Mouse (Mus musculus) lung, postnatal 25 days (tissue): ENCODE results near the gene Pcif1.
"Not testable (repeated sequence)": the region's sequence is repeated elsewhere in the genome, so short reads cannot be mapped to it uniquely, and the experiment has no call there.

Experiments used
- DNase-seq: peaks from one replicate; pipeline ENCODE4 v3.0.0; 2022; ENCODE audit warnings: low spot score

The Pcif1 gene

DNA sequence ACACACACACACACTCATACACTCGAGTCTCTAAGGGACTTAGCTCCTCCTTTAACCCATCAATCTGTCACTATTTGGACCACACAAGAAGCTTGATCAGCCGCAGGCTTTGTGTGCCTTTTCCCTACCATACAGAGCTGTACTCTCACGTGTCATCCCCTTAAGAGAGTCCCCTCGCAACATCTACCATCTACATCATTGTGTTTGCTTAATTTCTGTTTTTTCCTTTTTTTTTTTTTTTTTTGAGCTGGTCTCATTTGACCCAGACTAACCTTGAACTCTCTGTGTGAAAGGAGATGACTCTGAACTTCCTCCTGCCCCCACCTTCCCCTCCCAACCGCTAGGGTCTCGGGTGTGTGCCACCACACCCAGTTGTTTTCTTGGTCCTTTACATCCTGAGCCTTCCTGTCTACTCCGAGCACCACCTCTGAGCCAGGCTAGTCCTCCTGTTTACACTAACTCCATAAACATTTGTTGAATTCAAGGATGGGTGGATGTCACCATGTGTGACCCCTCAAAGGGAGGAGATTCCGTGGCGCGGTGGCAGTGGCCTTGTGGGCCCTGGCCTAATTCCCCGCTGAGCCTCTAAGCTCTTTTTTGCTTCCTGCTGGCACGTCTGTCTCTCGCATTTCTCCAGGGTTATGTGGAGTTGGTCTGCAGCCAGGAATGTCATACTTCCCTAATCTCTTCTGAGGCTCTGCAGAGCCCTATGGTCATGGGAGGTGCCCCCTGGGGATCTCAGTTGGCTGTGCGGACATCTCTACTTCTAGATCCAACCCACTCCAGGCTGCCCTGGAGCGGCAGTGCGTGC is 12.2 kb upstream of the Pcif1 start:
- DNase-seq: peak; percentile 91

DNA sequence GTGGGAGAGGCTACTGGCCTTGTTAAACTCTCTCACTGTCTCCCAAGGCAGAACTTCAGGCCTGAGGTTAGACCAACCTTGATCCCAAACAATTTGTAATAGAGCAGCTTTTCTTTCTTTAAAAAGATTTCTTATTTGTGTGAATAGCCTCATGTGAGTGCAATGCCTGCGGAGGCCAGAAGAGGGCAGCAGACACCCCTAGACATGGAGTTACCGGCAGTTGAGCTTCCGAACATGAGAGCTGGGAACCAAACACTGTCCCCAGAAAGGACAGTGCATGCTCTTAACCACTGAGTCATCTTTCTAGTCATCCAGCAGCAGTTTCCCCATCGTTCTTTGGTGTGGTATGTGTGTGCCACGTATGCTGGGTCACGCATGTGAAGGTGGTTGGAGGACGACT is 11.5 kb upstream of the Pcif1 start:
- DNase-seq: no peak

DNA sequence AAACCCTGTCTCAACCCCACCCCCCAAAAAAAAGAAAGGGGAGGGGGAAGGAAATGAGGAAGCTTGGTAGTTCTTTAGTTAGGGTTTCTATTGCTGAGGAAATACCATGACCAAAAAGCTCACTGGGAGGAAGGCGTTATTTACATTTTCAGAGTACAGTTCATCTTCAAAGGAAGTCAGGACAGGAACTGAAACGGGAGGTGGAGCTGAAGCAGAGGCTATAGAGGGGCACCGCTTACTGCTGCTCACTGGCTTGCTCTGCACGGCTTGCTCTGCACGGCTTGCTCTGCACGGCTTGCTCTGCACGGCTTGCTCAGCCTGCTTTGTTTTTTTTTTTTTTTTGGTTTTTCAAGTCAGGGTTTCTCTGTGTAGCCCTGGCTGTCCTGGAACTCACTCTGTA is 10.6 kb upstream of the Pcif1 start:
- DNase-seq: peak; percentile 70

DNA sequence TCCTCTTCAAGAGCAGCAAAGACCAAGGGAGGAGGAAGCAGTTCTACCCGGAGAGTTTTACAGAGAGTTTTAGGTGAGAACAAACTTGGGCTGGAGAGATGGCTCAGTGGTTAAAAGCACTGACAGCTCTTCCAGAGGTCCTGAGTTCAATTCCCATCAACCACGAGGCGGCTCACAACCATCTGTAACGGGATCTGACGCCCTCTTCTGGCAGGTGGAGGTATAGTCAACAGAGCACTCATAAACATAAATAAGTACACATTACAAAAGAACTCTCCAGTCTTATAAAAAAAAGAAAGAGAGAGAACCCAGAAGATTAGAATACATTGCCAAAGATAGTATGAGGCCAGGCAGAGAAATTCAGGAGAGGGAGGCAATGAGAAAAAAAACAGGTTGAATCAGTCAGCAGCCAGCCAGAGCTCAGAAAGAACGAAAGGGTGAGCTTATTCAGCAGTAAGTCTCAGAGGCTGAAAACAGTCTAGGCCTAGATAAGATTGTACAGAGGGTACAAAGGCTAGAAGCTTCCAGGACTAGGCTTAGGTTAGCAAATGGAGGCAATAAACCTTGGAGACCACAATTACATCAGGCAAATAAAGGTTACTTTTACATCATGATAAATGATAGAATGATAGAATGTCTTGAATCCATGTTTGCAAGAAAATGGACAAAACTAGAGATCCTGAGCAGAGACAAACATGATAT is 7.4 kb upstream of the Pcif1 start:
- DNase-seq: no peak

DNA sequence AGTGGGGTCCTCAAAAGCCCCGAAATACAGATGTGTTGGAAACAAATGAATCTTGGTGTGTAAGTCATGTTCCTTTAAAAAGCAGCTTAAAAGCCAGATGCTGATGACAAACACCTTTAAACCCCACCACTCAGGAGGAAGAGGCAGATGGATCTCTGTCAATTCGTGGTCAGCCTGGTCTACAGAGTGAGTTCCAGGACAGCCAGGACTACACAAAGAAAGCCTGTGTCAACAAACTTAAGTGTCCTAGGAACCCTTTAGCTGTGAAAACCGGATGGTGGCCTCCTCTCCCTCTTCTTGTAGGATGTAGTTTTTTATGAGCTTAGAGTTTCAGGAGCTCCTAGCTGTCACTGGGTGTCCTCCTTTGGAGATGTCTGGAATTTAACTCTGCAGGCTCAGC is 5.5 kb upstream of the Pcif1 start:
- DNase-seq: no peak

DNA sequence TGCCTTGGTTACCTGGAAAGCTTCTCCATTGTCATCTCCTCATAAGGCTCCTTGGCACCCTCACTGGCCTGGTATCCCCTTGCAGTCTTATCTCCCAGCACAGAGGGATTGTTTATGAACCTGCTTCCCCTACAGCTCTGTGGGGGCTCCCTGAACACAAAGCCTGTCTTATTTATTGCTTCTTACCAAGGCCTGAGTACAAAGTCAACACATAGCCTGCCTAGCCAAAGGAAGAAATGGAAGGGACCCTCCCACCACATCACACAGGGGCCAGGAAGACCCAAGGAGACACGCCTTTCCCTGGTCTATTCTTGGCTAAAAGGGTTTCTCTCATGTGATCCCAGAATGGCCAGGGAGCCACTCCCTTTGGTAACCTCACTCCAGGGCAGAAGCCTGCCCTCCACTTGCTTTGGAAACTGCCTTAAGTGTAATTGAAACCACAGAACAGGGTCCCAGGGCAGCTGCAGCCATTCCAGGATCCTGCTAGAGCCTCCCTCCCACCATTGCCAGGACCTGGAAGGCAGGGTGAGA is 4.8 kb upstream of the Pcif1 start:
- DNase-seq: peak; percentile 88

DNA sequence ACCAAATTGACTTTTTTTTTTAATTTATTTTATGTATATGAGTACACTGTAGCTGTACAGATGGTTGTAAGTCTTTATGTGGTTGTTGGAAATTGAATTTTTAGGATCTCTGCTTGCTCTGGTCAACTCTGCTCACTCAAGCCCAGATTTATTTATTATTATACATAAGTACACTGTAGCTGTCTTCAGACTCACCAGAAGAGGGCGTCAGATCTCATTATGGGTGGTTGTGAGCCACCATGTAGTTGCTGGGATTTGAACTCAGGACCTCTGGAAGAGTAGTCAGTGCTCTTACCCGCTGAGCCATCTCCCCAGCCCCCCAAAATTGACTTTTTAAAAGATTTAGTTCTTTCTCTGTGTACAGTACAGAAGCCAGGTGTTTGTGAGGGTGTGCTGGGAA is 3.5 kb upstream of the Pcif1 start:
- DNase-seq: not testable (repeated sequence)

DNA sequence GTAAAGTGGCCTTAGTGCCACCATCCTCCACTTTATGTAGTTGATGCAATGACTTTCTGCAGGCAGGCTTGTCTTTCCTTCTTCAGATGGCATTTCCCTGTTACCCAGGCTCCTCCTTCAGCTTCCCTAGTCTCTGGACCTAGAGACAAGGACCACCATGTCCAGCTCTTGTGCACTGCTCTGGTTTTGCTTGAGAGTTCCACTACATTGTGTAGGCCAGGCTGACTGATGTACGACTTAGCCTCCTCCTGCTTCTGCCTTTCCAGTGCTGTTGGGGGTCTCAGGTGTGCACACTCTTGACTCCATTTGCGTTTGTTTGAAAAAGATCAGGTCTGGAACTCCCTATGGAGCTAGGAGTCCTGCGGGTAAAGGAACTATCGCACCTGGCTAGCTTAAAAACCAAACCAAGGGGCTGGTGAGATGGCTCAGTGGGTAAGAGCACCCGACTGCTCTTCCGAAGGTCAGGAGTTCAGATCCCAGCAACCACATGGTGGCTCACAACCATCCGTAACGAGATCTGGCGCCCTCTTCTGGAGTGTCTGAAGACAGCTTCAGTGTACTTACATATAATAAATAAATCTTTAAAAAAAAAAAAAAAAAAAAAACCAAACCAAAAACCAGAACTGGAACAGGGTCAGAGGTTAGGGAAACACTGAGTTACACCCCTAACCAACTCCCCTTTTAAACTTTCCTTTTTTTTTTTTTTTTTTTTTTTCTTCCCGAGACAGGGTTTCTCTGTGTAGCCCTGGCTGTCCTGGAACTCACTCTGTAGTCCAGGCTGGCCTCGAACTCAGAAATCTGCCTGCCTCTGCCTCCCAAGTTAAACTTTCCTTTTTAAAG is 1.5 kb upstream of the Pcif1 start:
- DNase-seq: not testable (repeated sequence)

DNA sequence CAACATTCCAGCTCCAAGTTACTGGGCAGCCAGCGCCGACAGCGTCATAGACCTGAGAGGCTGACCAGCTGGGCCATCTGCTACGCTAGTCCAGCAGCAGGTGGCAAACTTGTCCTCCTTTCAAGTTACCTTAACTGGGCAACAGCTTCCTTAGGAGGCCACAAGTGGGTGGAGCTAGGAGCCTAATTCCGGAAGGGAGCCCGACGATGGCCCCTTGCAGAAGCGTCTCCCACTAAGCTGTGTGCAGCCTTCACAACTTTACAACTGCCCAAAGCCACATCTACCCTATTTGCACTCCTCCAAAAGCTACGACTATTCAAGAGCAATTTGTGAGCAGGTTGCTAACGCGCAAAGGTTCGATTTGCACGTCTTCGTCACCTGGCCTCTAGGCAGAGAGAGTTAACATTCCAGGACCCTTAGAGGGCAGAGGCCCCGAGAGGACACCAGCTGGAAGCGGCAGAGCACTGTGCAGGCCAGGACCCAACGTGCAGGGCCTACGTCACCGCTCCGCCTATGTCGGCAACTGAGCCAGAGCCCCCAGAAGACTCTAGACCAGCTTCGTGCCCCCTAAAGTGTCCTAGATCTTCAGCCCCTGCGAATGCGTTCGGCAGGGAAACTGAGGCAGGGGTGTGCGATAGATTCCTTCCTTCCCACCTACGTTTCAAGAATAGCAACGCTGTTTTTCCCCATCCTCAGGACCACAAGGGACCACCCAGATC is 436 bp upstream of the Pcif1 start:
- DNase-seq: peak; percentile 79

DNA sequence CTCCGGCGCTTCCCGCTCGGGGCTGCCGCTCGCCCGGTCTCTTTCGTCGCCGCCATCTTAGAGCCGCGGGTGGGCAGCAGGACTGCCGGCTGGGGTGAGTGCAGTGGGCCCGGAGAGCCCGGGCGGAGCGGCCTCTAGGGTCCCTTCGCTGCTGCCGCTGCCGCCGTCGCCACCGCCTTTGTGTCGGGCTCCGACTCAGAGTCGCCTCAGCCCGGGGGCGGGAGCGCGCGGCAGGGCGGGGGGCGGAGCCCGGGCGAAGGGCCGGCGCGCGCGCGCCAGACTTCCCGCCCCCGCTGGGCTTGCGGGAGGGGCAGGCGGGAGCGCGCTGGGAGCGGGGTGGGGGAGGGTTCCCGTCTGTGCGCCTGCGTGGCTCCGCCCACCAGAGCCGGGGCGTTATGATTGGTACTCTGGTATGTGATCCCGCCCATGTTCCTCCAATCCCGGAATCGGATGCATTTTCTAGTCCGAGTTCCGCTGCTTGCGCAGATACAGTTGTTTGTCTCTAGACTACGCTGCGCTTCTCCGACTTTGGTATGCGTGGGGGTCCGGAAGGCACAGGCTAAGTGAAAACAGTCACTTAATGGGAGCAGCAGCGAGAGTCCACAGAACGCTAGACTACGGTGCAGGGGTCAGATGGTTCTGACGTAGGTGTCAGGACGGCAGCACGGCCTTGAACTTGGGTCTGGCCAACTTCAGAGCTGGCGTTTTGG is 619 bp downstream of the Pcif1 start:
- peak; percentile 95 for DNase-seq

DNA sequence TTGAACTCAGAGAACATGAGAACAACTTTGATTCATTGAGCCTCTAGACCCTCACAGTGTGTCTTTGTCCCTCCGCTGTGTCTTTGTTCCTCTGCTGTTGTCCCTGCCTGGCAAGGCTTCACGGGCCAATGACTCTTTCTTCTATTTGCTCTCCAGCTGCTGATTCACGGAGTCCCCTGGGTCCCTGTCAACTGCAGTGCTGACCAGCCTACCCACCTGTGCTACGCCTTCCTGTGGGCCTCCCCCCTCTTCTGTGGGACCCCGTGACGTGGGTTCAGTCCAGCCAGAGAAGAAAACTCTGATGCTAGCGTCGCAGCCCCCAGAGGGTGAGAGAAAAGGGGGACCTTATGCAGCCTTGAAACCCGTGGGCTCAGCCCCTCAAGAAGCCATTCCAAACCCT is 3.5 kb downstream of the Pcif1 start:
- no peak for DNase-seq

DNA sequence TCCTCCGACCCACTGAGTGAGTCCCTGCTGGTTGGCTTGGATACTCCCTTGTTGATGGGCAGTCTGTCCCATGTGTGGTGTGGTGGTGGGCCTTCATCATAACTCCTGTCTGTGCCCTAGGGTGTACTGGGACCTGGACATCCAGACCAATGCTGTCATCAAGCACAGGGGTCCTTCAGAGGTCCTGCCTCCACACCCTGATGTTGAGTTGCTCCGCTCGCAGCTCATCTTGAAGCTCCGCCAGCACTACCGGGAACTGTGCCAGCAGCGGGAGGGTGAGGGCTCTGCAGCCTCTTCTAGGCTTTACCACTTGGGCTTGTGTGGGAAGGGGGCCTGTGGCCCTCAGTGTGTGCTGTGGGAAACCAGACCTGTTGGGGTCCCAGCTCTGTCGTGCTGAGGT is 6.7 kb downstream of the Pcif1 start:
- DNase-seq: peak; percentile 37

DNA sequence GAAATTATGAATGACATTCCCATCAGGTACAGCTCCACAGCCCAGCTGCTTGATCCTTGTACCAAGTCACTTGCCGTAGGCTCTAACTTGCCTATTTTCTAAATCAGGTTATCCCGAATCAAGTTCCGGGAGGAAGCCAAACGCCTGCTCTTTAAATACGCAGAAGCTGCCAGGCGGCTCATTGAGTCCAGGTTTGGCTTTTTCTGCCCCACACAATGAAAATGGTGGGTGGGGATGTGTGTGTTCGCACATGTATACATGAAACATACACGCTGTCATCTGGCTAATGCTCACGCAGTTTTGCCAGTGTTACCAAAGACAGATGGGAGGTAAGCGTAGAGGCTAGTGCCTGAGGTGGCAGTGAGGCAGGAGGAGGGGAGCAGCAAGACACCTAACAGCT is 7.5 kb downstream of the Pcif1 start:
- no peak for DNase-seq

DNA sequence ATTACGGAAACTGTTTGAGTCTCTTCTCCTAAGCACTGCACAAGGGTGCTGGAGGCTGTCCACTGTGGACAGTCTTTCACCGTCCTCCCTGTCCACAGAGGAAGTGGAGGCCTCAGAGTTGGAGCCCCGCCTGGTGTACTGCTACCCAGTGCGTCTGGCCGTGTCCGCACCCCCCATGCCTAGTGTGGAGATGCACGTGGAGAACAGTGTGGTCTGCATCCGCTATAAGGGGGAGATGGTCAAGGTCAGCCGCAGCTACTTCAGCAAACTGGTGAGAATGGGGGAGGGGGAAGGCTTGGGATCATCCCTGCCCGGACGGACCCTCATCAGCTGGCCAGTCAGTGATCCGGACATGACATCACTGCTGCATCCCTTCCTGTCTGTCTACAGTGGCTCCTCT is 9.9 kb downstream of the Pcif1 start:
- DNase-seq: no peak

DNA sequence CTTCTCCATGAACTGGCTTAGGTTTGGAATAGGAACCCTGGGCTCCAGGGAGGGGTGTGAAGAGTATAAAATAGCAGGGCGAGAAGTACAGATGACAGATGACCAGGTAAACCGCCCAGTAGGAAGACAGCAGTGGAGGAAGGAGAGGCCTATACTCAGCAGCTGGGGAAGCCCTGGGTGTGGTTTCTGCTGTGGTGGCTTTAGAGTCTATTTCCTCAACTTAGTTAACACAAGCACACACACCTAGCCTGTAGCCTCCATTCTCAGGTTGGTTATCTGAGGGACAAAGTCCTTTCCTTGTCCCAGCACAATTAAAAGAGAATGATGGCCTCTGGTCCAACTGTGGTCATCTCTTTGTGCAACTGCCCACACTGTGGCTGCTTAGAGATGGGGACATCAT is 10.9 kb downstream of the Pcif1 start:
- no peak for DNase-seq

DNA sequence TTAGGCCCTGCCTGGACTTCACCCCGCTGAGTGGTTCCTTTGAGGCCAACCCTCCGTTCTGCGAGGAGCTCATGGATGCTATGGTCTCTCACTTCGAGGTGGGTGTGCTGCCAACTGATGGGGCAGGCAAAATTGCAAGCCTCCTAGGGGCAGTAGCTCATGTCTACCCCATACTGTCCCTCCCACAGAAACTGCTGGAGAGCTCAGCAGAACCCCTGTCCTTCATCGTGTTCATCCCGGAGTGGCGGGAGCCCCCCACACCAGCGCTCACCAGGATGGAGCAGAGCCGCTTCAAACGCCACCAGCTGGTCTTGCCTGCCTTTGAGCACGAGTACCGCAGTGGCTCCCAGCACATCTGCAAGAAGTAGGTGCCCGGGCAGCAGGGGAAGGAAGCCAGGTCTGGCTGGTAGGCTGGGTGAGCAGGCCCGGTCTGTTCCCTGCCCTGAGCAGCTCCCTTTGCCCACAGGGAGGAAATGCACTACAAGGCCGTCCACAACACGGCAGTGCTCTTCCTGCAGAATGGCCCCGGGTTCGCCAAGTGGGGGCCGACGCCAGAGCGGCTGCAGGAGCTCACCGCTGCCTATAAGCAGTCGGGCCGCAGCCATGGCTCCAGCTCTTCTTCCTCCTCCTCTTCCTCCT is 11.4 kb downstream of the Pcif1 start:
- DNase-seq: no peak

DNA sequence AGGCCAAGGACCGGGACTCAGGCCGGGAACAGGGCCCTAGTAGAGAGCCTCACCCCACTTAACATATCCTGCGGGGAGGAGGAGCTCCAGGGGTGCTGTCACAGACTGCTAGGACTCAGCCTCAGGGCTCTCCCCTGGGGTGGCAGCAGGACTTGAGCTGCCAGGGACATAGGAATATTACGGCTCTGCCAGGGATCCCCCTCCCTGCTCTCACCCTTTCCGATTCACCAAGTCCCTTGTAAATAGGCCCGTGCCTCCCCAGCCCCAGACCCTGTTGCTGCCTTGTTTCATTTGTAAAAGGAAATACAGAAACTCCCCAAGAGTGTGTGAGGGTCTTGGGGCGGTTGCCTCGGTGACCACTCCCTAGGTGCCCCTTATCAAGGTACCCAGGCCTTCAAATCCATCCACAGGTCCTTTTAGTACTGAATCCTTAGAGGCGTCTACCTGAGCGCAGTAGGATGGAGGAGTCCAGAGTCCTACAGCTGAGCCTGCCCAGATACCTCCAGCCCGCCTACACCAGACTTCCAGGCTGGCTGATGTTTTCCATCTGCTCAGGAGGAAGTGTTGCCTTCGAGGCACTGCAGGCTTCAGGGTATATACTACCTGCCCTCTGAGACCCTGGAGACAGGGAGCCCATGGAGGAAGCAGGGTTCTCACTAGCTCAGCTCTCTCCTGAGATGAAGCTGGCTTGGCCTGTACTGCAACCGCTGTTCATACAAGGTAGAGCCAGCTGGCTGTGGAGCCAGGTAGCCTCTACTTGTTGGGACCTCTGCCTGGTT is 12.1 kb downstream of the Pcif1 start:
- DNase-seq: no peak

DNA sequence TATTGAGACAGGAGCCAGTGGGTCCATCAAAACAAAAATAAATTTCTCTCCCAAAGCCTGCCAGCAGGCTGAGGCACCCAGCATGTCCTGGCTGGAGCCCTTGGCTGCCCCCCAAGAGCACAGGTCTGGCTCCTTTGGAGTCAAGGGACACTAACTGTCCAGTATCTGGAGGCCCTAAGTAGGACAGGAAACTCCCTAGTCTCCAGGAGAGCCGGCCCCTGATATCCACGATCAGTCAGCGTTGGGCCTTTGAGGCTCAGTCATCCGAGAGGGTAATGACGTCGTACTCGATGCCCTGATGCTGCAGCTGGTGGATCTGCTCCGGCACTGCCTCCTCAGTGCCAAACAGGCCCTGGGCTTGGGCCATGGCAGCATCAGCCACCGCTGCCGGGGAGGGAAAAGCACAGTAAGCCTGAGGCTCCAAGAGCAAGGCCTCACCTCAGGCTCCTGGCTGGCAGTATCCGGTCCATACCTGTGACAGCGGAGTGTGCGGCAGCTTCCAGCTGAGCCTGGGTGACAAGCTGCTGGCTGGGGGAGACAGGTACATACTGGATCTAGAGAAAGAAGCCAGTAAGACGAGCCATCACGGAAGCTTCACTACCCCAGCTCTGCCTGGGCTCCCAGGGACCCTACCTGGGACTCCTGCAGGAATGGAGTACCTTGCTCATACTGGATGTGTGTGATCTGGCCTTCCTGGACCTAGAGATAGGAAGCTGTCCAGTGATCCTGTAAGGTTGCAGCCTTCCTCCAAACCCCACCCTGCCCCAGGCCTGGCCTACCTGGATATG is 13.0 kb downstream of the Pcif1 start:
- no peak for DNase-seq

DNA sequence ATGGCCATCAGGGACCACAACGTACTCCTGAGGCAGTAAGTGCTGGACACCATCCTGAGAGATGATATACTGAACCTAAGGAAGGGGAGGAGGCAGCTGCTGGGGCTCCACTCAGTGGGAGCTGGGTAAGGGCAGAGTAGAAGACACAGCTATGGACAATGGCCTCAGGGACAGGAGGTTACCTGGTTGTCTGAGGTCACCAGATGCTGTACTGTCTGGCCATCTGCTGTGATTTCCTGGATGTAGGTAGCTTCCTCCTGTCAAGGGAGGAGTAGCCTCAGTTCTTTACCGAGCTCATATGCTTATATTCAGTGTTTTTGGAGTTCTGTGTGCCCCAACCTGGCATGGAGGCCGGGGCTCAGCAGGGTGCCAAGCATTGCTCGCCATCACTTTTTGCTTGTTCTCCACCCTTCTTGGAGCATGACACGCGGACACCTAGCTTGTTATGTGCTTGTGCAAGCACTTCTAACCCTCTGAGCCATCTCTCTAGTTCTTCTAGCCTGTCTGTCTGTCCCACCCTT is 13.7 kb downstream of the Pcif1 start:
- DNase-seq: no peak
